Mouse (Mus musculus) CH12.LX (cell line): ENCODE measurements around the gene Chit1. TPM values are rescaled to one million over a fixed set of nuclear protein-coding genes. Genes with fewer than 3 reads are reported as not detected.
A peak's percentile ranks its signal among the peaks of the same experiment; 100 is the strongest.

Source experiments
- DNase-seq: peaks from one replicate; pipeline ENCODE4 v3.0.0-alpha.2; 2013; ENCODE audit errors: extremely low read depth
- H3K27ac ChIP-seq: 2 replicates; pipeline ENCODE4 v1.5.1; 2012; ENCODE audit warnings: low read depth, mild to moderate bottlenecking, control low read depth, moderate library complexity; ENCODE audit not compliant: insufficient read depth
- H3K27me3 ChIP-seq: replicated peaks from 2 replicates; pipeline ENCODE3; 2012; ENCODE audit warnings: inconsistent platforms
- H3K36me3 ChIP-seq, 2 experiments: replicated peaks in 1 of 2; 2 replicates each; pipeline versions ENCODE3 to v1.6.1; 2012; ENCODE audit warnings: inconsistent platforms in 1 of 2, low read length in 1 of 2, mild to moderate bottlenecking in 1 of 2, mixed read lengths in 1 of 2, moderate library complexity in 1 of 2; ENCODE audit not compliant: control insufficient read depth in 1 of 2, insufficient read depth in 1 of 2
- H3K4me1 ChIP-seq, 2 experiments: 2 replicates each; pipeline ENCODE4 v1.6.1; 2012; ENCODE audit warnings: inconsistent platforms in 1 of 2, moderate library complexity in 1 of 2; ENCODE audit not compliant: insufficient read depth in 2 of 2, control insufficient read depth in 1 of 2
- H3K4me2 ChIP-seq: 2 replicates; pipeline ENCODE4 v1.6.1; 2012; ENCODE audit warnings: low read depth, mild to moderate bottlenecking, control low read depth; ENCODE audit not compliant: poor library complexity, insufficient read depth, severe bottlenecking
- H3K4me3 ChIP-seq, 3 experiments: fragments of 150-350 bp in 1 of 3; sonication (generic) in 1 of 3; replicated peaks in 1 of 3; 2 replicates each; pipeline versions ENCODE3 to v1.5.1; 2011 to 2012; ENCODE audit warnings: low read depth in 2 of 3, low read length in 2 of 3, mild to moderate bottlenecking in 2 of 3, moderate library complexity in 2 of 3, control low read depth in 1 of 3, improper control_type of control experiment in 1 of 3, inconsistent platforms in 1 of 3, mixed read lengths in 1 of 3; ENCODE audit not compliant: poor library complexity in 1 of 3
- H3K79me2 ChIP-seq: replicated peaks from 2 replicates; pipeline ENCODE4 v1.6.1; 2012; ENCODE audit warnings: mild to moderate bottlenecking, moderate library complexity; ENCODE audit not compliant: control insufficient read depth, poor library complexity, insufficient read depth, severe bottlenecking; ENCODE audit errors: extremely low read depth
- H3K9ac ChIP-seq: 2 replicates; pipeline ENCODE4 v1.6.1; 2012; ENCODE audit warnings: low read depth, mild to moderate bottlenecking, control low read depth, moderate library complexity; ENCODE audit not compliant: insufficient read depth
- H3K9me3 ChIP-seq: replicated peaks from 2 replicates; pipeline ENCODE3; 2012; ENCODE audit warnings: low read length, inconsistent platforms, mixed read lengths
- BHLHE40 ChIP-seq: IDR thresholded peaks from 2 replicates; pipeline ENCODE4 v1.6.1; 2011; ENCODE audit warnings: mild to moderate bottlenecking, low read depth, low read length, improper control_type of control experiment
- CHD1 ChIP-seq: IDR thresholded peaks from 2 replicates; pipeline ENCODE4 v1.6.1; 2012; ENCODE audit warnings: low read depth, low read length, improper control_type of control experiment, inconsistent platforms
- CHD2 ChIP-seq: IDR thresholded peaks from 2 replicates; pipeline ENCODE4 v1.6.1; 2011; ENCODE audit warnings: low read length, improper control_type of control experiment
- ELF1 ChIP-seq: IDR thresholded peaks from 2 replicates; pipeline ENCODE4 v1.6.1; 2014; ENCODE audit warnings: low read depth, mild to moderate bottlenecking, inconsistent platforms, low read length, improper control_type of control experiment
- ETS1 ChIP-seq: conservative IDR thresholded peaks from 2 replicates; pipeline ENCODE4 v1.6.1; 2012; ENCODE audit warnings: low read depth, mild to moderate bottlenecking, inconsistent platforms, low read length, improper control_type of control experiment, moderate library complexity
- IRF4 ChIP-seq: IDR thresholded peaks from 2 replicates; pipeline ENCODE4 v1.6.1; 2014; ENCODE audit warnings: low read depth, mild to moderate bottlenecking, inconsistent platforms, low read length, improper control_type of control experiment
- JUN ChIP-seq: IDR thresholded peaks from 2 replicates; pipeline ENCODE4 v1.6.1; 2011; ENCODE audit warnings: low read depth, mild to moderate bottlenecking, low read length, improper control_type of control experiment, moderate library complexity; ENCODE audit not compliant: insufficient read depth
- JUND ChIP-seq: conservative IDR thresholded peaks from 2 replicates; pipeline ENCODE4 v1.6.1; 2011; ENCODE audit warnings: low read depth, low read length, improper control_type of control experiment
- KAT2A ChIP-seq: IDR thresholded peaks from 2 replicates; pipeline ENCODE4 v1.6.1; 2012; ENCODE audit warnings: low read length, improper control_type of control experiment, inconsistent platforms; ENCODE audit not compliant: insufficient replicate concordance
- MAFK ChIP-seq: IDR thresholded peaks from 2 replicates; pipeline ENCODE4 v1.6.1; 2011; ENCODE audit warnings: low read length, improper control_type of control experiment; ENCODE audit not compliant: insufficient replicate concordance
- MAX ChIP-seq: IDR thresholded peaks from 2 replicates; pipeline ENCODE4 v1.6.1; 2011; ENCODE audit warnings: low read length, improper control_type of control experiment
- MEF2A ChIP-seq: IDR thresholded peaks from 2 replicates; pipeline ENCODE4 v1.6.1; 2014; ENCODE audit warnings: low read depth, mild to moderate bottlenecking, inconsistent platforms, low read length, improper control_type of control experiment, borderline replicate concordance
- MXI1 ChIP-seq: IDR thresholded peaks from 2 replicates; pipeline ENCODE4 v1.6.1; 2011; ENCODE audit warnings: mild to moderate bottlenecking, low read depth, low read length, improper control_type of control experiment
- MYC ChIP-seq: IDR thresholded peaks from 2 replicates; pipeline ENCODE4 v1.6.1; 2011; ENCODE audit warnings: low read depth, mild to moderate bottlenecking, improper control_type of control experiment, low read length
- NELFE ChIP-seq: IDR thresholded peaks from 2 replicates; pipeline ENCODE4 v1.6.1; 2011; ENCODE audit warnings: low read depth, low read length, improper control_type of control experiment
- POLR2A ChIP-seq: IDR thresholded peaks from 2 replicates; pipeline ENCODE4 v1.6.1; 2011; ENCODE audit warnings: low read depth, mild to moderate bottlenecking, improper control_type of control experiment, low read length
- RAD21 ChIP-seq: IDR thresholded peaks from 2 replicates; pipeline ENCODE4 v1.6.1; 2011; ENCODE audit warnings: low read depth, mild to moderate bottlenecking, low read length, improper control_type of control experiment, moderate library complexity
- SIN3A ChIP-seq: IDR thresholded peaks from 2 replicates; pipeline ENCODE4 v1.6.1; 2012; ENCODE audit warnings: low read length, improper control_type of control experiment, inconsistent platforms
- SMC3 ChIP-seq: IDR thresholded peaks from 2 replicates; pipeline ENCODE4 v1.6.1; 2011; ENCODE audit warnings: low read depth, low read length, improper control_type of control experiment
- TCF12 ChIP-seq: IDR thresholded peaks from 2 replicates; pipeline ENCODE4 v1.6.1; 2014; ENCODE audit warnings: low read depth, mild to moderate bottlenecking, inconsistent platforms, low read length, improper control_type of control experiment
- UBTF ChIP-seq: IDR thresholded peaks from 2 replicates; pipeline ENCODE4 v1.6.1; 2012; ENCODE audit warnings: low read depth, mild to moderate bottlenecking, inconsistent platforms, low read length, improper control_type of control experiment, moderate library complexity
- USF1 ChIP-seq: IDR thresholded peaks from 2 replicates; pipeline ENCODE4 v1.6.1; 2014; ENCODE audit warnings: low read depth, mild to moderate bottlenecking, inconsistent platforms, low read length, improper control_type of control experiment
- ZC3H11A ChIP-seq: IDR thresholded peaks from 2 replicates; pipeline ENCODE4 v1.6.1; 2012; ENCODE audit warnings: low read depth, mild to moderate bottlenecking, inconsistent platforms, low read length, improper control_type of control experiment
- ZNF384 ChIP-seq: IDR thresholded peaks from 2 replicates; pipeline ENCODE4 v1.6.1; 2012; ENCODE audit warnings: low read depth, low read length, improper control_type of control experiment, inconsistent platforms
- dilution Hi-C: fragments of 300-500 bp; cut with MboI; formaldehyde crosslinking; loops from 2 replicates; pipeline ENCODE4 v1.14.3; 2020; ENCODE audit warnings: low sequenced_read_pairs; ENCODE audit not compliant: extremely low pct_unique_long_range_greater_than_20kb, extremely low pct_ligation_motif_present
- in situ Hi-C: fragments of 300-500 bp; cut with MboI; formaldehyde crosslinking; loops from 3 replicates; pipeline ENCODE4 v1.14.3; 2019; ENCODE audit warnings: low sequenced_read_pairs, low pct_ligation_motif_present, low pct_unique_long_range_greater_than_20kb, mixed read lengths
- polyA plus RNA-seq: library from polyadenylated mRNA; unstranded; fragments of >175 nt; gene quantifications from 2 replicates; pipeline ENCODE4 v1.2.1, GENCODE M21; 2012; ENCODE audit warnings: low read depth; ENCODE audit not compliant: insufficient read length
- total RNA-seq, 2 experiments: library from RNA; depleted of rRNA; stranded (reverse); fragments of 300-350 nt in 1 of 2; fragments of >200 nt in 1 of 2; gene quantifications; 2 replicates each; pipeline ENCODE4 v1.2.3; 2012 to 2014

Gene Chit1
- total and polyA plus RNA-seq, 3 experiments: 0.25 to 0.47 (median 0.36) TPM

DNA sequence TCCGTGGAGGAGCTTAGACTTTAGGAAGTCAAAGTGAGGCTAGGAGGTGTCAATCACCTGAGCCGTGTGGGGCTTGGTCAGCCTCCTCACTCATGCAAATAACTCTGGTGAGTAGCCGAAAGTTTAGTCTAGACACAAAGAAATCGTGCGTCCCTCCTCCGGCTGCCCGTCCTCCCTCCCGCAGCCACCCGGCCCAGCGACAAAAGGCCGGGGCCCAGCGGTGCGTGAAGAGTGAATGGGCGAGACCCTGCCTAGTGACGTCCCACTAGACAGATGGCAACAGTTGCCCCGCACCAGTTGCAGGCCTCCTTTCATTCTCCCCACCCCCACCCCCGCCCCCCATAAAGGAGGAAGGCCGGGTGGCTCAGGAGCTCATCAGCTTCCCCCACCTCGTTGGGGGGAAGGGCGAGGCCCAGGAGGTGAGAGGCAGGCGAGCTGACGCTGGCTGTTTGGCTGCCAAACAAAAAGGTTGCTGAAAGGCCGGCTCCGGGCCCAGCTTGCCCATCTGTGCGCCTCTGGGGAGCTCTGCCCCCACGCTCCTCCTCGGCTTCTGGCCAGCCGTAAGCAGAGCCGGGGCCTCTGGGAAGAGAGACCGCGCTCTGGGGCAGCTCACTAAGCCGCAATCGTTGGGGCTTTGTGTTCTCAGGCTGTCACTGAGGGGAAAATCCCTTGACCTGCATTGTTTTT lies 47.8 kb upstream of the Chit1 start:
- Histone ChIP-seq H3K4me3 (peak overlapping the region in 2 of 3 experiments; percentile 28 to 29), H3K27ac (peak overlapping the region; percentile 84)
- peak; percentile 80 for DNase-seq

DNA sequence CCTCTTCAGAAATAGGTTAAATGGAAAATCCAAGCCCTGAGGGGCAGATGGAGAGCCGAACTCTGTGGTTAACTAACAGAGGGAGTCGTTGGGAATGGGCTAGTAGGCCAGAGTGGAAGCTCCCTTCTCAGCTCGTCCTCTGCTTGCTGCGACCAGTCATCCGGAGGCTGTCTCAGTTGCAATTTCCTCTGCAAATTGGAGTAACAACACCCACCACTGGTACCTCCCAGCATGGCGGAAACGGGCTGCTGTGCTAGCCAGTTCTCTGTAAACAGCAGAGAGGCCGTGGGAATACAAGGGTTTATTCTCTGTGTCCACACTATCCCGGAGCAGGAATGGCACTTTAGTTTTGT lies 47.3 kb upstream of the Chit1 start:
- Histone ChIP-seq H3K4me1 (peaks cover 36 to 83% of the 10 kb centered on the region in 2 experiments), H3K9me3 (peaks cover 4% of the 10 kb centered on the region), H3K27ac (peak overlapping the region; percentile 84)
- no peak for DNase-seq
- dilution Hi-C loops: no loop called here
- TF ChIP-seq MEF2A (no peak), SIN3A (no peak), POLR2A (peak; percentile 18; the same call in 1 of the 2 replicates), KAT2A (no peak), ZNF384 (no peak), MAFK (0 out of 2 replicates have a peak, but pooled peaks have one; percentile 35), MAX (no peak; the same call in 1 of the 2 replicates), ELF1 (peak; percentile 40)
- TF ChIP-seq, all 38 proteins: peak for 3
- in situ Hi-C loops: no loop called here
- Histone ChIP-seq H3K36me3 (no peaks in the 10 kb centered on the region), H3K79me2 (no peaks in the 10 kb centered on the region), H3K27me3 (peaks cover 8% of the 10 kb centered on the region), H3K4me2 (peak overlapping the region; percentile 69), H3K9ac (peak overlapping the region; percentile 61), H3K4me3 (peak overlapping the region in 2 of 3 experiments; percentile 28 to 29)

More for the DNA sequence above, 47.8 kb upstream of the Chit1 start:
- TF ChIP-seq TCF12 (peak; percentile 72; the same call in 1 of the 2 replicates), ETS1 (peak; percentile 73), RAD21 (no peak), CHD1 (no peak), JUN (no peak), MYC (0 out of 2 replicates have a peak, but pooled peaks have one; percentile 28), UBTF (peak; percentile 95; the same call in 1 of the 2 replicates), JUND (no peak), USF1 (no peak), MEF2A (peak; percentile 71), BHLHE40 (peak; percentile 93), ZC3H11A (no peak), CHD2 (peak; percentile 65; the same call in 1 of the 2 replicates), ELF1 (no peak), IRF4 (peak; percentile 44; the same call in 1 of the 2 replicates), NELFE (no peak), SMC3 (no peak), POLR2A (peak; percentile 45), KAT2A (0 out of 2 replicates have a peak, but pooled peaks have one; percentile 30), MXI1 (no peak; the same call in 1 of the 2 replicates)
- dilution Hi-C loops (no loop called here), in situ Hi-C loops (no loop called here)
- Histone ChIP-seq H3K36me3 (no peaks in the 10 kb centered on the region), H3K4me2 (peak overlapping the region; percentile 69), H3K27me3 (peaks cover 10% of the 10 kb centered on the region), H3K4me1 (peaks cover 36 to 83% of the 10 kb centered on the region in 2 experiments), H3K79me2 (no peaks in the 10 kb centered on the region), H3K9ac (peak overlapping the region; percentile 61), H3K9me3 (peaks cover 4% of the 10 kb centered on the region)
